Mouse (Mus musculus): Measurements from ENCODE around the gene Fkbp10. TPM values are rescaled to one million over a fixed set of nuclear protein-coding genes. Genes with fewer than 3 reads are reported as not detected.

The Fkbp10 gene
- total and polyA plus RNA-seq, 2 experiments from 2014 or later = 23.4 to 34.6 TPM

- Histone ChIP-seq H3K27ac (ENCODE audit: low read depth, low read length) (peak within 1 kb of the TSS; percentile 77), H3K4me3 (ENCODE audit: low read depth, low read length) (peak within 1 kb of the TSS; percentile 85), H3K4me2 (ENCODE audit: low read depth) (peak within 1 kb of the TSS; percentile 83), H3K36me3 (ENCODE audit: insufficient read depth) (peaks cover 7% of the 10 kb centered on the region; the same call in 1 of the 2 replicates), H3K27me3 (ENCODE audit: insufficient read depth, low read length) (no peaks in the 10 kb centered on the region), H3K9ac (peak within 1 kb of the TSS; percentile 95), H3K9me3 (ENCODE audit: low read length) (no peaks in the 10 kb centered on the region), H3K4me1 (ENCODE audit: insufficient read depth) (peaks cover 7% of the 10 kb centered on the region)
- DNase-seq (no peak), ATAC-seq (no peak)
- TF ChIP-seq CTCF (IDR thresholded peaks at IDR 0.05; ENCODE audit: low read depth) = no peak
- 89% methylated on average over 8 of the region's 8 CpGs for WGBS
Observed at GRCm38 (mm10) chr11:100441797-100442196, 26.3 kb downstream of the Fkbp10 start, which contains the start of the genes Nt5c3b and Klhl10. Nt5c3b (minus strand) TSS chr11:100441808. Klhl10 (plus strand) TSS chr11:100441917.

- Histone ChIP-seq H3K9ac (no peak overlapping the region), H3K4me3 (ENCODE audit: low read depth, low read length) (no peak overlapping the region), H3K4me1 (ENCODE audit: insufficient read depth) (peaks cover 7% of the 10 kb centered on the region), H3K27me3 (ENCODE audit: insufficient read depth, low read length) (no peaks in the 10 kb centered on the region), H3K36me3 (ENCODE audit: insufficient read depth) (peaks cover 2% of the 10 kb centered on the region; the same call in 1 of the 2 replicates), H3K9me3 (ENCODE audit: low read length) (no peaks in the 10 kb centered on the region), H3K4me2 (ENCODE audit: low read depth) (no peak overlapping the region), H3K27ac (ENCODE audit: low read depth, low read length) (no peak overlapping the region)
- WGBS = 76% methylated on average over 6 of the region's 6 CpGs
- no peak for TF ChIP-seq CTCF (IDR thresholded peaks at IDR 0.05; ENCODE audit: low read depth)
- DNase-seq = no peak
- ATAC-seq = no peak
Observed at GRCm38 (mm10) chr11:100442625-100443024, 27.1 kb downstream of the Fkbp10 start.

GRCm38 (mm10) chr11:100457247-100457646, 41.8 kb downstream of the Fkbp10 start:
- H3K27ac ChIP-seq (ENCODE audit: low read depth, low read length) = no peak overlapping the region
- 84% methylated on average over 4 of the region's 4 CpGs for WGBS
- H3K9ac ChIP-seq = no peak overlapping the region
- H3K27me3 ChIP-seq (ENCODE audit: insufficient read depth, low read length) = no peaks in the 10 kb centered on the region
- H3K36me3 ChIP-seq (ENCODE audit: insufficient read depth) = peaks cover 15% of the 10 kb centered on the region
- H3K9me3 ChIP-seq (ENCODE audit: low read length) = no peaks in the 10 kb centered on the region
- DNase-seq (no peak), ATAC-seq (no peak)
- TF ChIP-seq CTCF (IDR thresholded peaks at IDR 0.05; ENCODE audit: low read depth) = no peak
- no peak overlapping the region for H3K4me2 ChIP-seq (ENCODE audit: low read depth)
- no peak overlapping the region for H3K4me3 ChIP-seq (ENCODE audit: low read depth, low read length)
- H3K4me1 ChIP-seq (ENCODE audit: insufficient read depth) = no peaks in the 10 kb centered on the region

GRCm38 (mm10) chr11:100457711-100458110, 42.2 kb downstream of the Fkbp10 start:
- DNase-seq = no peak
- H3K9ac ChIP-seq = no peak overlapping the region
- H3K36me3 ChIP-seq (ENCODE audit: insufficient read depth) = peaks cover 19% of the 10 kb centered on the region
- H3K27me3 ChIP-seq (ENCODE audit: insufficient read depth, low read length) = no peaks in the 10 kb centered on the region
- no peak overlapping the region for H3K27ac ChIP-seq (ENCODE audit: low read depth, low read length)
- no peak overlapping the region for H3K4me2 ChIP-seq (ENCODE audit: low read depth)
- TF ChIP-seq CTCF (IDR thresholded peaks at IDR 0.05; ENCODE audit: low read depth) = no peak
- H3K9me3 ChIP-seq (ENCODE audit: low read length) = no peaks in the 10 kb centered on the region
- WGBS = 90% methylated on average over 5 of the region's 5 CpGs
- ATAC-seq = no peak
- no peak overlapping the region for H3K4me3 ChIP-seq (ENCODE audit: low read depth, low read length)
- H3K4me1 ChIP-seq (ENCODE audit: insufficient read depth) = no peaks in the 10 kb centered on the region

GRCm38 (mm10) chr11:100462699-100463098, 47.2 kb downstream of the Fkbp10 start:
- H3K27ac ChIP-seq (ENCODE audit: low read depth, low read length) = no peak overlapping the region
- H3K36me3 ChIP-seq (ENCODE audit: insufficient read depth) = peaks cover 27% of the 10 kb centered on the region
- WGBS = 77% methylated on average over 10 of the region's 10 CpGs
- no peak overlapping the region for H3K9ac ChIP-seq
- H3K27me3 ChIP-seq (ENCODE audit: insufficient read depth, low read length) = no peaks in the 10 kb centered on the region
- H3K4me2 ChIP-seq (ENCODE audit: low read depth) = no peak overlapping the region
- H3K4me1 ChIP-seq (ENCODE audit: insufficient read depth) = no peaks in the 10 kb centered on the region
- ATAC-seq (no peak), DNase-seq (no peak)
- no peaks in the 10 kb centered on the region for H3K9me3 ChIP-seq (ENCODE audit: low read length)
- no peak overlapping the region for H3K4me3 ChIP-seq (ENCODE audit: low read depth, low read length)
- TF ChIP-seq CTCF (IDR thresholded peaks at IDR 0.05; ENCODE audit: low read depth) = no peak

- H3K4me1 ChIP-seq (ENCODE audit: insufficient read depth) = peaks cover 6% of the 10 kb centered on the region; the same call in 1 of the 2 replicates
- 91% methylated on average over 1 of the region's 1 CpGs for WGBS
- H3K9me3 ChIP-seq (ENCODE audit: low read length) = no peaks in the 10 kb centered on the region
- H3K27me3 ChIP-seq (ENCODE audit: insufficient read depth, low read length) = no peaks in the 10 kb centered on the region
- no peak for DNase-seq
- H3K4me3 ChIP-seq (ENCODE audit: low read depth, low read length) = no peak overlapping the region
- H3K9ac ChIP-seq = no peak overlapping the region
- H3K27ac ChIP-seq (ENCODE audit: low read depth, low read length) = no peak overlapping the region
- no peak overlapping the region for H3K4me2 ChIP-seq (ENCODE audit: low read depth)
- no peak for ATAC-seq
- peaks cover 25% of the 10 kb centered on the region for H3K36me3 ChIP-seq (ENCODE audit: insufficient read depth)
- no peak for TF ChIP-seq CTCF (IDR thresholded peaks at IDR 0.05; ENCODE audit: low read depth)
Observed at GRCm38 (mm10) chr11:100465229-100465792, 49.8 kb downstream of the Fkbp10 start.

GRCm38 (mm10) chr11:100465833-100466232, 50.3 kb downstream of the Fkbp10 start:
- Histone ChIP-seq H3K4me2 (ENCODE audit: low read depth) (no peak overlapping the region), H3K36me3 (ENCODE audit: insufficient read depth) (peaks cover 23% of the 10 kb centered on the region), H3K9ac (no peak overlapping the region), H3K4me3 (ENCODE audit: low read depth, low read length) (no peak overlapping the region), H3K27me3 (ENCODE audit: insufficient read depth, low read length) (no peaks in the 10 kb centered on the region), H3K4me1 (ENCODE audit: insufficient read depth) (peaks cover 11% of the 10 kb centered on the region), H3K27ac (ENCODE audit: low read depth, low read length) (no peak overlapping the region), H3K9me3 (ENCODE audit: low read length) (no peaks in the 10 kb centered on the region)
- DNase-seq = no peak
- ATAC-seq = no peak
- TF ChIP-seq CTCF (IDR thresholded peaks at IDR 0.05; ENCODE audit: low read depth) = no peak
- WGBS = 88% methylated on average over 1 of the region's 1 CpGs
